Comparison of ENCODE assay signal across 13 mouse cellular contexts in the genomic region with DNA sequence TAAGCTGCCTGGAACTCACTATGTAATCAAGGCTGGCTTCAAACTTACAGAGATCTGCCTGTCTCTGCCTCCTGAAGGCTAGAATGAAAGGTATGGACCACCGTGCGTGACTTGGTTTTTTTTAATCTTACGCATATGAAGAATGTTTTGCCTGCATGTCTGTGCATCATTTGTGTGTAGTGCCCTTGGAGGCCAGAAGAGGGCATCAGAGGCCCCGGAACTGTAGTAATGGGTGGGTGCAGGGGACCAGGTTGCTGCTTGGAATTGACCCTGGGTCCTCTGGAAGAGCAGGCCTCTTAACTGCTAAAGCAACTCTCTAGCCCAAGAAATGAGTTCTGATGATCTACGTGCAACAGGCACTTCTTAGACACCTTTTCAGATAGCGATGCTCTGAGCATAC. TPM values are rescaled to one million over a fixed set of nuclear protein-coding genes. Genes with fewer than 3 reads are reported as not detected.
DNase-seq lines count a peak whose midpoint lies in the region; ATAC-seq and TF ChIP-seq lines count a peak whose summit lies in the region.
"Had no signal": no experiment of that assay in that cellular context is flagged by ENCODE, and none has a peak within 500 bp of the region (broad histone marks: within the 10 kb centered on the region; RNA-seq: fewer than 3 reads in every experiment).

No protein-coding gene starts in this region.

- TF ChIP-seq EP300 in liver, embryonic 14.5 days (IDR thresholded peaks at IDR 0.05; ENCODE audit: low read depth), result no peak
- TF ChIP-seq EP300 in ES-Bruce4 (IDR thresholded peaks at IDR 0.05; ENCODE audit: insufficient read depth, low read depth, low read length), result no peak

- TF ChIP-seq CTCF in gastrocnemius, adult 2 months (IDR thresholded peaks at IDR 0.05), result peak; percentile 32; the same call in 1 of the 2 replicates
- peak; percentile 51 for TF ChIP-seq CTCF in liver, embryonic 14.5 days (IDR thresholded peaks at IDR 0.05; ENCODE audit: low read depth)
- peak; percentile 68 for TF ChIP-seq CTCF in ES-Bruce4 (IDR thresholded peaks at IDR 0.05; ENCODE audit: low read depth, low read length)

- no peak for ATAC-seq in liver, embryonic 14.5 days (ENCODE audit: insufficient read depth)
- 0 out of 2 replicates have a peak, but pooled peaks have one; percentile 29 for ATAC-seq in megakaryocyte progenitor cell, adult 5-6 weeks (replicated peaks; ENCODE audit: poor library complexity)
- no peak for ATAC-seq in monocyte, adult 5-6 weeks (replicated peaks; ENCODE audit: insufficient number of reproducible peaks, low FRiP score, low TSS enrichment, poor library complexity, severe bottlenecking)

- no peaks in the 10 kb centered on the region for H3K4me1 ChIP-seq in liver, embryonic 14.5 days (replicated peaks; ENCODE audit: control insufficient read depth in 2 of 2, insufficient read depth in 2 of 2, low read length in 1 of 2)
- H3K4me1 ChIP-seq in ES-Bruce4 (ENCODE audit: control insufficient read depth, insufficient read depth, low read length), result peaks cover 3% of the 10 kb centered on the region
- H3K4me1 ChIP-seq: liver, embryonic 13.5 days had no signal

- H3K36me3 ChIP-seq in liver, embryonic 14.5 days (replicated peaks; ENCODE audit: control insufficient read depth, insufficient read depth, low read depth), result no peaks in the 10 kb centered on the region
- no peaks in the 10 kb centered on the region for H3K36me3 ChIP-seq in ES-Bruce4 (ENCODE audit: control insufficient read depth, insufficient read depth, low read length, poor library complexity, severe bottlenecking)
- H3K36me3 ChIP-seq: liver, embryonic 13.5 days had no signal

- no peak overlapping the region for H3K27ac ChIP-seq in gastrocnemius, adult 2 months
- H3K27ac ChIP-seq in liver, embryonic 14.5 days, result no peak overlapping the region
- H3K27ac ChIP-seq in ES-Bruce4 (ENCODE audit: insufficient read depth, low read length), result no peak overlapping the region
- H3K27ac ChIP-seq: liver, embryonic 13.5 days had no signal

- DNase-seq in gastrocnemius, adult 2 months, result no peak
- no peak for DNase-seq in gastrocnemius, postnatal 4 days (ENCODE audit: low spot score in 2 of 2)
- no peak for DNase-seq in liver, embryonic 14.5 days (ENCODE audit: low read depth in 3 of 3, low spot score in 3 of 3)
- DNase-seq in liver, result no peak
- DNase-seq in retina, postnatal 1 day, result no peak
- DNase-seq: cerebellum, adult 9-10 months; heart, postnatal 10 days; kidney, postnatal 36 days; liver, embryonic 13.5 days had no signal

- H3K4me3 ChIP-seq in gastrocnemius, adult 2 months, result no peak overlapping the region
- no peak overlapping the region for H3K4me3 ChIP-seq in liver, embryonic 14.5 days (ENCODE audit: insufficient read depth in 1 of 2, low read depth in 2 of 2, low read length in 2 of 2)
- no peak overlapping the region for H3K4me3 ChIP-seq in ES-Bruce4 (ENCODE audit: low read depth, low read length)
- H3K4me3 ChIP-seq: liver, embryonic 13.5 days had no signal

- no peaks in the 10 kb centered on the region for H3K9me3 ChIP-seq in liver, embryonic 14.5 days (ENCODE audit: control insufficient read depth, low read length)
- no peaks in the 10 kb centered on the region for H3K9me3 ChIP-seq in ES-Bruce4 (replicated peaks; ENCODE audit: control insufficient read depth, insufficient read depth, low read length, poor library complexity, severe bottlenecking)
- H3K9me3 ChIP-seq: liver, embryonic 13.5 days had no signal

- no peaks in the 10 kb centered on the region for H3K27me3 ChIP-seq in liver, embryonic 14.5 days (ENCODE audit: control insufficient read depth, insufficient read depth, low read length)
- H3K27me3 ChIP-seq in ES-Bruce4 (ENCODE audit: control insufficient read depth, insufficient read depth, low read length, poor library complexity, severe bottlenecking), result no peaks in the 10 kb centered on the region

- H3K9ac ChIP-seq in liver, embryonic 14.5 days (replicated peaks), result no peak overlapping the region
- no peak overlapping the region for H3K9ac ChIP-seq in ES-Bruce4 (ENCODE audit: low read depth, poor library complexity, severe bottlenecking)
- H3K9ac ChIP-seq: liver, embryonic 13.5 days had no signal

- no peak overlapping the region for H3K4me2 ChIP-seq in liver, embryonic 14.5 days (ENCODE audit: low read depth)
- H3K4me2 ChIP-seq: liver, embryonic 13.5 days had no signal

- 58% methylated on average over 6 of the region's 6 CpGs for WGBS in liver, embryonic 14.5 days (ENCODE audit: insufficient replicate concordance)

- no peak for TF ChIP-seq POLR2A in ES-Bruce4 (IDR thresholded peaks at IDR 0.05; ENCODE audit: insufficient read depth, low read length)

- intact Hi-C loops in gastrocnemius, adult 2 months (cut with DNase I), result no loop called here

RNA-seq across cellular contexts. Expression of a gene that starts 13.9 kb away (rescaled TPM):
- total RNA-seq in gastrocnemius, adult 2 months (2021), result not detected
- not detected for total RNA-seq in gastrocnemius, postnatal 4 days (2021)
- polyA plus RNA-seq in liver, embryonic 14.5 days (2012; rRNA removed), result not detected in 2 replicates
- polyA plus RNA-seq in liver, embryonic 14.5 days (2014; fragmentation: Nextera tagmentation; extraction: Ambion mirVana), result not detected in 2 replicates
- polyA plus RNA-seq in ES-Bruce4 (2011; ENCODE audit: insufficient read depth, insufficient read length, low read depth, missing spikeins), result 1.1 and 1.2 TPM in 2 replicates
- total RNA-seq in megakaryocyte progenitor cell, adult 5-6 weeks (2015), result not detected in 2 replicates
- total RNA-seq in megakaryocyte progenitor cell, adult 5-6 weeks (2017), result not detected in 2 replicates
- not detected in 3 replicates for total RNA-seq in monocyte, adult 5-6 weeks (2017)
- total RNA-seq: granulocyte monocyte progenitor cell, adult 5-6 weeks; heart, postnatal 10 days had no signal
- polyA plus RNA-seq: liver, embryonic 13.5 days had no signal

RNA-seq across cellular contexts. Expression of a gene that starts 14.7 kb away (rescaled TPM):
- total RNA-seq in gastrocnemius, adult 2 months (2021), result 1 to 10 TPM in 1 of 2 experiments, under 1 TPM in 1; 0.56 to 1.2 TPM
- 1 to 10 TPM; 2.1 to 2.4 TPM for total RNA-seq in gastrocnemius, postnatal 4 days (2021)
- polyA plus RNA-seq in liver, embryonic 14.5 days (2012; rRNA removed), result 2.6 and 2.7 TPM in 2 replicates
- 3.3 and 3.7 TPM in 2 replicates for polyA plus RNA-seq in liver, embryonic 14.5 days (2014; fragmentation: Nextera tagmentation; extraction: Ambion mirVana)
- polyA plus RNA-seq in ES-Bruce4 (2011; ENCODE audit: insufficient read depth, insufficient read length, low read depth, missing spikeins), result 6.8 and 7.4 TPM in 2 replicates
- total RNA-seq in megakaryocyte progenitor cell, adult 5-6 weeks (2015), result 0.39 TPM in 1 of 2 replicates, not detected in the other
- total RNA-seq in megakaryocyte progenitor cell, adult 5-6 weeks (2017), result not detected in 2 replicates
- not detected in 3 replicates for total RNA-seq in monocyte, adult 5-6 weeks (2017)
- total RNA-seq: granulocyte monocyte progenitor cell, adult 5-6 weeks had no signal

RNA-seq across cellular contexts. Expression of a gene that starts 52.0 kb away (rescaled TPM):
- 10 to 100 TPM; 37.5 to 45.5 TPM for total RNA-seq in gastrocnemius, adult 2 months (2021)
- total RNA-seq in gastrocnemius, postnatal 4 days (2021), result 10 to 100 TPM; 30.1 to 33.2 TPM
- polyA plus RNA-seq in liver, embryonic 14.5 days (2012; rRNA removed), result 3.8 and 4.3 TPM in 2 replicates
- 7.7 and 8.7 TPM in 2 replicates for polyA plus RNA-seq in liver, embryonic 14.5 days (2014; fragmentation: Nextera tagmentation; extraction: Ambion mirVana)
- polyA plus RNA-seq in ES-Bruce4 (2011; ENCODE audit: insufficient read depth, insufficient read length, low read depth, missing spikeins), result 16.3 and 17.2 TPM in 2 replicates
- total RNA-seq in megakaryocyte progenitor cell, adult 5-6 weeks (2015), result 4.5 and 6.1 TPM in 2 replicates
- total RNA-seq in megakaryocyte progenitor cell, adult 5-6 weeks (2017), result 4.7 and 6.4 TPM in 2 replicates
- total RNA-seq in monocyte, adult 5-6 weeks (2017), result 10.8 to 12.0 TPM (median 11.9 TPM) in 3 replicates

RNA-seq across cellular contexts. Expression of a gene that starts 56.4 kb away (rescaled TPM):
- 100 to 1,000 TPM; 652 to 780 TPM for total RNA-seq in gastrocnemius, adult 2 months (2021)
- 100 to 1,000 TPM; 170 to 188 TPM for total RNA-seq in gastrocnemius, postnatal 4 days (2021)
- polyA plus RNA-seq in liver, embryonic 14.5 days (2012; rRNA removed), result 13.2 and 14.3 TPM in 2 replicates
- polyA plus RNA-seq in liver, embryonic 14.5 days (2014; fragmentation: Nextera tagmentation; extraction: Ambion mirVana), result 15.7 and 19.2 TPM in 2 replicates
- polyA plus RNA-seq in ES-Bruce4 (2011; ENCODE audit: insufficient read depth, insufficient read length, low read depth, missing spikeins), result 23.3 and 23.4 TPM in 2 replicates
- 20.1 and 20.4 TPM in 2 replicates for total RNA-seq in megakaryocyte progenitor cell, adult 5-6 weeks (2015)
- 24.7 and 29.6 TPM in 2 replicates for total RNA-seq in megakaryocyte progenitor cell, adult 5-6 weeks (2017)
- 61.5 to 65.7 TPM (median 63.1 TPM) in 3 replicates for total RNA-seq in monocyte, adult 5-6 weeks (2017)
